Mouse (Mus musculus): ENCODE measurements around the gene Lamb1.

Gene Lamb1

DNA sequence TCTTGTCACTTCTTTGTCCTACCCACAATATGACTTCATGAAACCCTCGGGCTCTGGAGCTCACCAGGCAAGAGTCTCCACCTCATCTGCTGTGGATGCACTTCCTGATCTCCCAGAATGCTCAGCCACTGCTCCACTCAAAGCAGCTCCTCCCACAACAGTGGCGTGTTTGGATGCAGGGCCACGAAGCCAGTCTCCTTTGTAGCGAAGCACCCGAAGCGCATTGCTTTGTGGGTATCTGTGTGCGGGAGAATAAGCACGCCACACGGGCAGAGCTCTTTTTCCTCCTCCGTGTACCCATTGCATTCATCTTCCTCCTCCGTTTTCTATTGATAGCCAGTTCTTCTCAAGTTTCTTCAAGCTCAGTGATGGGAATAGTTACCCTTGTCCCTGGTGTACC, 112.2 kb downstream of the Lamb1 start:
- no peak for DNase-seq (ENCODE audit: low read depth in 2 of 2, low spot score in 2 of 2)

Measured in CD8-positive naive resting alpha-beta T cell, adult 2 months (primary cell).